Mouse (Mus musculus): ENCODE results near the gene Grap2. TPM values are rescaled to one million over a fixed set of nuclear protein-coding genes. Genes with fewer than 3 reads are reported as not detected.

Grap2 gene
- polyA plus RNA-seq (2016; fragmentation: Nextera tagmentation; extraction: Ambion mirVana) = 3.0 and 3.7 TPM in 2 replicates

DNA sequence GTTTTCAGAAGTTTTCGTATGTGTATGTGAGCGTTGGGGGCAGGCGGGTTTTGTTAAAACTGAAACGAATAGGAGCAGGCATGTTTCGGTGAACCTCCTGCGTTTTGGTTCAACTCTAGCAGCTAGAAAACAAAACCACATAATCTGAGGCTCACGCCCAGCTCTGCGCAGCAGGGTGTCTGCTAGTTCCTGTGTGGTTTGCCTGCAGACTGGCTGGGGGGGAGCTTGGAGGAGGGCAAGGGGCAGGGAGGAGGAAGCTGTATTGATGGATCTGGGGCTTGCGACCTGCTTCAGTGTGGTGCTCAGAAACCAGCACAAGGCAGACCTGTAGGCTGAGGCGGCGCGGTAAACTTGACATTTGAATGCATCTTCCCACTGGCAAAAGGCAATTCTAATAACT lies at the start of gene Grap2:
TSS of gene Grap2 (plus strand) at position 304 of the 400 bp plus-strand sequence.
- Histone ChIP-seq H3K4me2 (replicated peaks) (no peak within 1 kb of the TSS), H3K9me3 (no peaks in the 10 kb centered on the region), H3K27me3 (peaks cover 15% of the 10 kb centered on the region), H3K36me3 (no peaks in the 10 kb centered on the region), H3K4me3 (no peak within 1 kb of the TSS), H3K27ac (replicated peaks) (no peak within 1 kb of the TSS), H3K4me1 (peaks cover 3% of the 10 kb centered on the region), H3K9ac (replicated peaks) (no peak within 1 kb of the TSS)
- no peak for ATAC-seq (ENCODE audit: low FRiP score, low read depth)
- WGBS = 60% methylated on average over 12 of the region's 12 CpGs

DNA sequence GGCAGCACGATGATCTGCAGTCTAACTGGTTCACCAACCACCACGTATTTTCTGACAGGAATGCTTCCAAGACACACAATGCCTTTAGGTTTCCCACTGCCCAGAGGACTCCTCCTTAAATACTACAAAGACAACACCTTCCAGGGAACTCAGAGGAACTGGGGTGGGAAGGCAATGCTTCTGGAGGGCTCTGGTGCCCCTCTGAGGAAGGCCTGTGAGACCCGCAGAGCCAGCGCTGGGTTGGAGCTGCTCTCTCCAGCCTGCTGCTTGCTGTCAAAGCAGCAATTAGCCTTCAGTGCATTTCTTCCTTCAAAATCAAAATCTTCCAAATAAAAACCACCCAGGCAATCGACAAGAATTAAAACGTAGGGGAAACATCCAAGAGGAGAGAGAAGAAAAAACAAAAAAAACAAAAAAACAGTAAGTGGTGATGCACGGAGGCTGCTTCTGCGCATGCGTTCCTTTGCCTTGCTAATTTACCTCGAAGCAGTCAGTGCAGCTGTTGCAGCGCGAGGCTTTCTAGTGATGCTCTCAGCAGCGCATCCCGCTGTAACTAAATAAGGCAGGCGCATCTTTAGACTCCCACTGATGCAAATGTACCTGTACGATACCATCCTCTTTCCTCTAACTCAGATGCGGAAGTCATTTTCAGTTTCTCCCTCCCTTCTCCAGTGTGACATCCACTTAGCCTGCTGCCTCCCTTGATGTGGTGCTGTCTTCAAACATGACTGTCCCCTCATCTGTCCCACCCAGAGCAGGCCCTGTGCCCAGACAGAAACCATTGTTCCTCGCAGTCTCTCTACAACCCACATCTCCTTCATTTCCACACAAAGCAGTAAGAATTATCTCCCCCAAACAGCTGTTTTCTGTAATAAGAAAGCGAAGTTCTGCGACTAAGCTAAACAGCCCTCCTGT lies 42.2 kb upstream of the Grap2 start:
- H3K4me2 ChIP-seq (replicated peaks) = peak overlapping the region; percentile 35

DNA sequence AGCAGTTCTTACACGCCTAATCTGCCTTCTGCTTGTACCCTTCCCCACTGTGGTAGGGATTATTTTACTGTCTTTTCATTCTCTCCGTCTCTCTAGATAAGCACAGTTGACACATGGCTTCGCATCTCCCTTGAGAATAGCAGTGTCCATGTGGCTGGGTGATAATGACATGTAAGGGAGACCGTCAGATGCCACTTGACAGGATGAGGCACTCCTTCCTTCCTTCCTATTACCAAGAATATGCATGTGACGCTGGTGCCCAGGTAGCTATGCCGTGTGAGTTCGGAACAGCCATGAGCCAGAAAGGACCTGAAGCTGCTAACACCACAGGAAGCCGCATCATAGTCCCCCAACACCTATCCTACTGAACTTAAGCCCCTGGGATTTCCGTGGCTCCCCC lies 41.4 kb upstream of the Grap2 start:
- H3K4me2 ChIP-seq (replicated peaks) = no peak overlapping the region
- no peak for ATAC-seq (ENCODE audit: low FRiP score, low read depth)
- WGBS = 84% methylated on average over 9 of the region's 9 CpGs
- H3K4me1 ChIP-seq = 0 out of 2 replicates have a peak, but pooled peaks cover 4% of the 10 kb centered on the region
- no peak overlapping the region for H3K9ac ChIP-seq (replicated peaks)
- H3K36me3 ChIP-seq = no peaks in the 10 kb centered on the region
- H3K27ac ChIP-seq (replicated peaks) = no peak overlapping the region
- peaks cover 9% of the 10 kb centered on the region for H3K27me3 ChIP-seq
- H3K4me3 ChIP-seq = no peak overlapping the region
- no peaks in the 10 kb centered on the region for H3K9me3 ChIP-seq

More for the DNA sequence above, 42.2 kb upstream of the Grap2 start:
- no peak overlapping the region for H3K9ac ChIP-seq (replicated peaks)
- no peak overlapping the region for H3K4me3 ChIP-seq
- 38% methylated on average over 20 of the region's 20 CpGs for WGBS
- H3K9me3 ChIP-seq = no peaks in the 10 kb centered on the region
- H3K27ac ChIP-seq (replicated peaks) = peak overlapping the region; percentile 54; the same call in 1 of the 2 replicates
- H3K27me3 ChIP-seq = peaks cover 9% of the 10 kb centered on the region
- 0 out of 2 replicates have a peak, but pooled peaks cover 4% of the 10 kb centered on the region for H3K4me1 ChIP-seq
- ATAC-seq (ENCODE audit: low FRiP score, low read depth) = no peak
- no peaks in the 10 kb centered on the region for H3K36me3 ChIP-seq

DNA sequence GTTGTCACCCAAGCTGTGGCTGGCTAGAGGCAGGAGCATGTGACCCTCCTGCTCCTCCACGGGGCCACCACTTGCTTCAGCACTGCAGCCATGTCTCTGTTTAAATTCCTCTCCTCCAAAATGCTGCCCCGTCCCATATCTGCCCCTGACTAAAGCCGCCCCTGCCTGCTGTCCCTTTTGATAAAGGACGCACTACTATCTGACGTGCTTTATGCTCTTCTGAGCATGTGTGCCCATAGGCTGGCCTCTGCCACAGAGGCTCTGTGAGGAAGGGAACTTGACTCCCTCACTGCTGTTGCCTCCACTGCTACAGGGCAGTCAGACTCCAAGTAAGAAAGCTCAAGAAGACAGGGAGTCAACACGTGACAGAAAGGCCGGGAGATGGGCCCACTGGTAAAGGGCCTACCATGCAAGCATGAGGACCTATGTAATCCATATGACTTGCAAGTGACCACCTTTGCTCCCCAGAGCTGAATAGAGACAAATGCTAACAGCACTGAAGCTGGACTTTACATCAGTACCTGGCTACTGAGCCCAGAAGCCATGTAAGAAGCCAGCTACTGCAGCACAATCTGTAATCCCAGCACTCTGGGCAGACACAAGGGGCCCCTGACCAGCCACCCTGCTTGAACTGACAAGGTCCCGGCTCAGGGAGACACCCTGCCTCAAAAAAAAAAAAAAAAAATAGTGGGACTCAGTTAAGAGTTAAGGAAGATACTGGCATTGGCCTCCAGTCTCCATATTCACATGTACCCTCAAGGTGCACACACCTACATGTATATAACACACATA lies 39.9 kb upstream of the Grap2 start:
- Histone ChIP-seq H3K4me2 (replicated peaks) (no peak overlapping the region), H3K36me3 (no peaks in the 10 kb centered on the region), H3K9me3 (no peaks in the 10 kb centered on the region), H3K27ac (replicated peaks) (no peak overlapping the region), H3K4me1 (0 out of 2 replicates have a peak, but pooled peaks cover 4% of the 10 kb centered on the region), H3K27me3 (peaks cover 9% of the 10 kb centered on the region), H3K9ac (replicated peaks) (no peak overlapping the region), H3K4me3 (no peak overlapping the region)
- WGBS = 85% methylated on average over 8 of the region's 8 CpGs
- no peak for ATAC-seq (ENCODE audit: low FRiP score, low read depth)

DNA sequence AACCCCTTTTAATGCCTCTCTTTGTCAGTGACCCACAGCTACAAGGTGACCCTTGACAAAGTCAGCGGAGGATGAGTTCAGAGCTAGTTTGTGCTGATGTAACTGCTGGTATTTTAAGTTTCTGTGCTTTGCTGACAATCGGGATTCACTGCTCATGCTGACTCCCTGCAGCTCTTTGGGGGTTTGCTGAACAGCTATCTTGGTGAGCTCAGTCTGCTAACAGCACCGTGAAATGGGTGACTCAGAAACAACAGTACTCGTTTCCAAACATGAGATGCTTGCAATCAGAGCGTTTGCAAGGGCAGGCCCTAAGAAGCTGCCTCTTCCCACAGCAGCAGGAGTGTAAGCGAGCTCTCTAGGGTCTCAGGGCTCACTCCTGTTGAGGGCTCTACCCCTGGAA lies 39.1 kb upstream of the Grap2 start:
- H3K9me3 ChIP-seq = no peaks in the 10 kb centered on the region
- H3K4me2 ChIP-seq (replicated peaks) = no peak overlapping the region
- H3K4me1 ChIP-seq = 0 out of 2 replicates have a peak, but pooled peaks cover 4% of the 10 kb centered on the region
- 56% methylated on average over 6 of the region's 6 CpGs for WGBS
- peaks cover 9% of the 10 kb centered on the region for H3K27me3 ChIP-seq
- H3K36me3 ChIP-seq = no peaks in the 10 kb centered on the region
- no peak overlapping the region for H3K9ac ChIP-seq (replicated peaks)
- no peak overlapping the region for H3K27ac ChIP-seq (replicated peaks)
- no peak for ATAC-seq (ENCODE audit: low FRiP score, low read depth)
- H3K4me3 ChIP-seq = no peak overlapping the region

DNA sequence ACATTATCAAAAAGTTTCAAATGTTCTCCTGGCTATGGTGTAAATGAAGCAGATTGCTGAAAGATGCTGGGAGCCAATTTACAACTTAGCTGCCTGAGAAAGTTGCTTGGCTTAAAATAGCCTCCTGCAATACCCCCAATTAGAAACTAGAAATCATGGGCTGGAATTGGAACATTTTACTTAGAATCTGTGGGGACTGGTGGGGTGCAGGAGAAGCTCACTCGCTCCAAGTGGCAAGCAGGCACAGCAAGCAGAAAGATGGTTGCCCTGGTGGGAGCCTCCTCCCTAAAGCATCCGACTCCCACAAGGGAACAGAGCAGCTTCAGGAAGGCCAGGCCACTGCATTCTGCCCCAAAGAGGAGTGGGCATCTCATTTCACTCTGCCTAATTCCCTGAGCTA lies 36.3 kb upstream of the Grap2 start:
- Histone ChIP-seq H3K9me3 (no peaks in the 10 kb centered on the region), H3K4me3 (no peak overlapping the region), H3K27me3 (peaks cover 7% of the 10 kb centered on the region), H3K27ac (replicated peaks) (no peak overlapping the region), H3K9ac (replicated peaks) (no peak overlapping the region), H3K36me3 (no peaks in the 10 kb centered on the region), H3K4me2 (replicated peaks) (no peak overlapping the region), H3K4me1 (no peaks in the 10 kb centered on the region)
- ATAC-seq (ENCODE audit: low FRiP score, low read depth) = no peak
- 77% methylated on average over 2 of the region's 2 CpGs for WGBS

DNA sequence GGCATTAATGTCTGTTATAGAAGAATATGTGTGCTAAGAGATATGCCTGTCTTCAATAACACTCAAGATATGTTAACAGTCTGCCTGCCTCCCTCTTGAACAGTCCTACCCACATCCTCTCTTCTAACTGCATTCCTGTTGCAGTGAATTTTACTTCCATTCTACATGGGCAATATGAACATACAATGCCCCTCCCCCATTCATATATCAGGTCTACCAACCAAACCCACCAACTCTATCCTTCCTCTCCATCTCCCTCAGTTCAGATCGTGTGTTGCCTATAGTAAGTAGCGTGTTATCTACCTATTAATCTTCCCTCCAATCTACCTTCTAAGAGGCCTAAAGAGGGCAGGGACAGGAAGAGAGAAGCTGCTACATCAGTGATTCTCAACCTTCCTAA lies 34.3 kb upstream of the Grap2 start:
- Histone ChIP-seq H3K9ac (replicated peaks) (no peak overlapping the region), H3K4me3 (no peak overlapping the region), H3K9me3 (no peaks in the 10 kb centered on the region), H3K4me2 (replicated peaks) (no peak overlapping the region), H3K4me1 (no peaks in the 10 kb centered on the region), H3K36me3 (no peaks in the 10 kb centered on the region), H3K27me3 (peaks cover 4% of the 10 kb centered on the region; the same call in 1 of the 2 replicates), H3K27ac (replicated peaks) (no peak overlapping the region)
- WGBS = 91% methylated on average over 2 of the region's 2 CpGs
- no peak for ATAC-seq (ENCODE audit: low FRiP score, low read depth)

DNA sequence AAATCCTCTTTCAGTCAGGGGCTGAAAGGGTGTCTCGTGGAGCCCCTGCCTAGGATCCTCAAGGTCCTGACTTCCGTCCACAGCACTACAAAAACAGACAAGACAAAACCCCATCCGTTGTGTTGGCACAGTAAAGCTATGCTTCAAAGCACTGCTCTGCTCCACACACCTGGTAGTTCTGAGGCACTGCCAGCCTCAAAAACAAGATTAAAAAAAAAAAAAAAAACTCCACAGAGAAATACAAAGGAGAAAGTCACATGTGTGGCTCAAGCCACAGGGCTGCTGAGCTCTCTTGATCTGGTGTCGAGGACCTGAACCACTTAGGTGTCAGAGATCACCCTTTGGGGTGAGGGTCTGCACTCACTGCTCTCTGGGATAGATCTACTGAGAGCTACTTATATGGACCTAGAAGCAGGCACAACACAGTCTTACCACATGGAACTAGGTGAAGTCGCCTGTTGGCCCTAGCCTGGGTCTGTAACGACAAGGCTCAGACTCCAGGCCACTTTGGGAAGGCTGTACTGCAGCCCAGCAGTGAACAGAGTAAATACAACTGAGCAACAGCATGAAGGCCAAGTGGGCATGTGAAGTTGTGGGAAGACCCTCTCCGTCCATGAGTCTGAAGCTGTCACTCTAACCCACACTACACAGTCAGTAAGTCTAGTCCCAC lies 33.6 kb upstream of the Grap2 start:
- H3K36me3 ChIP-seq = no peaks in the 10 kb centered on the region
- no peak for ATAC-seq (ENCODE audit: low FRiP score, low read depth)
- H3K4me2 ChIP-seq (replicated peaks) = no peak overlapping the region
- H3K9me3 ChIP-seq = no peaks in the 10 kb centered on the region
- H3K27me3 ChIP-seq = no peaks in the 10 kb centered on the region
- H3K4me3 ChIP-seq = no peak overlapping the region
- H3K9ac ChIP-seq (replicated peaks) = no peak overlapping the region
- no peak overlapping the region for H3K27ac ChIP-seq (replicated peaks)
- WGBS = 82% methylated on average over 7 of the region's 7 CpGs
- H3K4me1 ChIP-seq = no peaks in the 10 kb centered on the region

DNA sequence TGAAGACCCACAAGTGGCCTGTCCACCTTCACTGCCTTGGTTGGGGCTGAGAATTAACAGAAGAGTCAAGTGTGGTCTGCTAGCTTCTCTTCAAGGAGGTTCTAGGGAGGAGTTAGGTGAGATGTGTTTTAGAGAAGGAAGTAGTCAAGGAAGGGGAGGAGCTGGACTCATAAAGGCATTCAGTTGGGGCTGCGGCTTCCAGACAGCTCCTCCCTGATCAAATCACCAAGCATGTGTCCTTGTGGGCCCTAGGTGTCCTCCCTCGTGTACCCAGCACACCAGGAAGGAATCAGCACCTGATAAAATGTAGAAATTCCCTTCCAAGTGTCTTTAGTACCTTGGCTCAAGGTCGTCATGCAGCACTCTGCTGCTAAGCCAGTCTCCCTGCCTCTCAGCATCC lies 28.3 kb upstream of the Grap2 start:
- Histone ChIP-seq H3K27ac (replicated peaks) (no peak overlapping the region), H3K9me3 (no peaks in the 10 kb centered on the region), H3K4me2 (replicated peaks) (no peak overlapping the region), H3K4me1 (no peaks in the 10 kb centered on the region), H3K9ac (replicated peaks) (no peak overlapping the region), H3K4me3 (no peak overlapping the region), H3K27me3 (no peaks in the 10 kb centered on the region), H3K36me3 (no peaks in the 10 kb centered on the region)
- ATAC-seq (ENCODE audit: low FRiP score, low read depth) = no peak
- WGBS = 69% methylated on average over 3 of the region's 3 CpGs

DNA sequence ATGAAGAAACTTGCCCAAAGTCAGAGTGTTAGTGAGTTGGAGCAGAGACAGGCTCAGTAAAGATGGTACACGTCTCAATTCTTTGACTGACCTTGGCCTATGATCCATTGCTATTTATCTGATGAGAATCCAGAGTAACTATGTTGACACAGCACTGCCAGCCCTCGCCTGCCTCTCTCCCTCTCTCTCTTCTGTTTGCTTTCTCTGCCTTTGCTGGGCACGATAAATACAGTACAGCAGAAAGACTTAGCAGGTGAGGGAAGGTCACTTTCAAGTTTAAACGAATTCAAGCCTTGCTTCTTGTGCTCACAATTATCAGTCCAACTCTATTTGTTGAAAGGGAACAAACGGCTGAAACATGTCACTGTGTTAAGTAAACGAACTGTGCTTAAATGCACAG lies 27.0 kb upstream of the Grap2 start:
- Histone ChIP-seq H3K27me3 (no peaks in the 10 kb centered on the region), H3K36me3 (no peaks in the 10 kb centered on the region), H3K4me3 (no peak overlapping the region), H3K9ac (replicated peaks) (no peak overlapping the region), H3K27ac (replicated peaks) (no peak overlapping the region), H3K9me3 (no peaks in the 10 kb centered on the region), H3K4me2 (replicated peaks) (no peak overlapping the region), H3K4me1 (no peaks in the 10 kb centered on the region)
- 66% methylated on average over 6 of the region's 6 CpGs for WGBS
- ATAC-seq (ENCODE audit: low FRiP score, low read depth) = no peak

DNA sequence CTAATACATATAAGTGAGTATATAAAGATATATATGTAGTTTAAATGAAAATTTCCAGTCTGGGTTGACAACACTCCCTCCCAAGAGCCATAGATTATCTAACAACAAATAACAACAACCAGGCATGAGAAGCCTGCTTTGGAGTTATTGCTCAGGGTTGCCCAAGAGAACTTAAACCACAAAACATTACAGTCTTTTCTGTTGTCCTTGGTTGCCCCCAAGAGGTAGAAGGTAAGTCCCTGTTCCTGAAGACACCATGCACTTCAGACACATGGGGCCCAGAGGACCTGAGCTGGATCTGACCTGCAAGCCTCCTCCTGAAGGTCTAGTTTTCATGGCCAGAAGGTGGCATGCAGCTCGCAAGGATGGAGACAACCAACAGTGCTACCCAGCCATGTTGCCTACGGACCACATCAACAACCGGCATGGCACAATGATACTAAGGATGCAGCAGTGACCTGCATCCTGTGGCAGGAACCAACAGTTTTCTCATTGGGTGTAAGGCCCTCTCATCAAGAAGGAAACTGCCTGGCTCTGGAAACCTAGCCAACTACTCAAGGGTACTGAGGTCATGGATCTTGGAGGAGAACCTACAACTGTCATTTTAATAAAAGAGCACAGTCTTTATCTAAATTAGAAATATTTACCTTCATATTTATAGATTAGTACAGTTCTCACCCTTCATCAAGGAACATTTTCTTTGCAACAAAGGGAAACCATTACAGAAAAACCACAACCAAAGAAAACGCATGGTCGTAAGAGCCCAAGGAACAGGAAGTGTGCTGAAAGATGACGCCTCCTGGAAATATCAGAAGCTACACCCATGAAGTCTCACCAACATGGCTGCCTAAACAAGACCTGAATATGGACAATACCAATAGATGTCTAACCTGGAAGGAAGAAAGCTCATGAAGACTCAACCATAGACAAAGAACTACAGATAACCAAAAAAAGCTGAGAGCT lies 17.3 kb upstream of the Grap2 start:
- no peaks in the 10 kb centered on the region for H3K4me1 ChIP-seq
- WGBS = 89% methylated on average over 6 of the region's 6 CpGs
- H3K4me3 ChIP-seq = no peak overlapping the region
- no peak for ATAC-seq (ENCODE audit: low FRiP score, low read depth)
- no peaks in the 10 kb centered on the region for H3K27me3 ChIP-seq
- no peak overlapping the region for H3K27ac ChIP-seq (replicated peaks)
- H3K9ac ChIP-seq (replicated peaks) = no peak overlapping the region
- no peak overlapping the region for H3K4me2 ChIP-seq (replicated peaks)
- no peaks in the 10 kb centered on the region for H3K36me3 ChIP-seq
- H3K9me3 ChIP-seq = no peaks in the 10 kb centered on the region

Data from midbrain, embryonic 12.5 days (tissue).